In genomic region chr16:34560814-34561213, GRCm38 (mm10) we compare ENCODE assay signal across 13 mouse cellular contexts. TPM values are rescaled to one million over a fixed set of nuclear protein-coding genes. Genes with fewer than 3 reads are reported as not detected.
A peak's percentile ranks its signal among the peaks of the same experiment; 100 is the strongest.
DNase-seq lines count a peak whose midpoint lies in the region; ATAC-seq and TF ChIP-seq lines count a peak whose summit lies in the region.
"Had no signal": no experiment of that assay in that cellular context is flagged by ENCODE, and none has a peak within 500 bp of the region (broad histone marks: within the 10 kb centered on the region; RNA-seq: fewer than 3 reads in every experiment).

No protein-coding gene starts in this region.

- intact Hi-C loops in left cerebral cortex, postnatal 14 days (cut with DNase I), result no loop called here

- no peaks in the 10 kb centered on the region; the same call in 1 of the 2 replicates for H3K27me3 ChIP-seq in cerebellum, adult 2 months (ENCODE audit: control insufficient read depth, insufficient read depth, low read length)
- H3K27me3 ChIP-seq in liver, embryonic 11.5 days (replicated peaks; ENCODE audit: control insufficient read depth, insufficient read depth, low read length), result peaks cover 5% of the 10 kb centered on the region; the same call in 1 of the 2 replicates
- H3K27me3 ChIP-seq: limb, embryonic 15.5 days had no signal

- 22% methylated on average over 5 of the region's 5 CpGs for WGBS in cerebellum, adult 2 months
- WGBS in liver, embryonic 11.5 days, result 66% methylated on average over 5 of the region's 5 CpGs

- peak overlapping the region; percentile 8; the same call in 1 of the 2 replicates for H3K27ac ChIP-seq in layer of hippocampus, adult 2 months
- H3K27ac ChIP-seq in cerebellum, adult 2 months (ENCODE audit: insufficient read depth, low read length), result no peak overlapping the region
- H3K27ac ChIP-seq in liver, embryonic 11.5 days (ENCODE audit: low read depth, low read length), result no peak overlapping the region
- H3K27ac ChIP-seq: limb, embryonic 15.5 days had no signal

- H3K4me1 ChIP-seq in cerebellum, adult 2 months (ENCODE audit: control insufficient read depth, insufficient read depth, low read length), result no peaks in the 10 kb centered on the region; the same call in 1 of the 2 replicates
- H3K4me1 ChIP-seq in liver, embryonic 11.5 days (replicated peaks; ENCODE audit: control insufficient read depth, insufficient read depth, low read length), result no peaks in the 10 kb centered on the region

- no peaks in the 10 kb centered on the region for H3K9me3 ChIP-seq in liver, embryonic 11.5 days (ENCODE audit: control insufficient read depth, low read length)
- H3K9me3 ChIP-seq: limb, embryonic 15.5 days had no signal

- no peak overlapping the region for H3K4me3 ChIP-seq in layer of hippocampus, adult 2 months
- H3K4me3 ChIP-seq in cerebellum, adult 2 months (replicated peaks; ENCODE audit: insufficient read depth, low read depth, low read length), result no peak overlapping the region
- H3K4me3 ChIP-seq in liver, embryonic 11.5 days (ENCODE audit: low read depth, low read length), result no peak overlapping the region
- H3K4me3 ChIP-seq: limb, embryonic 15.5 days had no signal

- H3K36me3 ChIP-seq in liver, embryonic 11.5 days (ENCODE audit: control insufficient read depth, insufficient read depth, low read length), result no peaks in the 10 kb centered on the region
- H3K36me3 ChIP-seq: limb, embryonic 15.5 days had no signal

- TF ChIP-seq POLR2A in cerebellum, adult 2 months (IDR thresholded peaks at IDR 0.05; ENCODE audit: borderline replicate concordance, insufficient read depth, low read length), result no peak

- no peak overlapping the region for H3K9ac ChIP-seq in liver, embryonic 11.5 days (ENCODE audit: low read depth, low read length)
- H3K9ac ChIP-seq: limb, embryonic 15.5 days had no signal

- no peak for ATAC-seq in liver, embryonic 11.5 days (replicated peaks; ENCODE audit: low FRiP score)

- TF ChIP-seq CTCF in layer of hippocampus, adult 2 months (conservative IDR thresholded peaks at IDR 0.05), result no peak
- no peak for TF ChIP-seq CTCF in cerebellum, adult 2 months (IDR thresholded peaks at IDR 0.05; ENCODE audit: borderline replicate concordance, insufficient read depth, low read depth, low read length)

- no peak overlapping the region for H3K4me2 ChIP-seq in liver, embryonic 11.5 days
- H3K4me2 ChIP-seq: limb, embryonic 15.5 days had no signal

- peak; percentile 37 to 63 for DNase-seq in layer of hippocampus, adult 2 months (ENCODE audit: low spot score in 2 of 2)
- no peak for DNase-seq in layer of hippocampus, adult 9-10 months (ENCODE audit: low spot score)
- peak; percentile 24 for DNase-seq in NIH3T3 (ENCODE audit: low read depth)
- peak; percentile 30 to 63 for DNase-seq in cerebellum, adult 2 months
- peak; percentile 55 to 58 for DNase-seq in left cerebral cortex, postnatal 14 days (ENCODE audit: low spot score in 2 of 2)
- DNase-seq in kidney, postnatal 4 days, result no peak
- no peak for DNase-seq in kidney, adult 8-10 months
- no peak for DNase-seq in liver, embryonic 11.5 days (ENCODE audit: low spot score)
- DNase-seq: adrenal gland, postnatal 36 days; kidney, postnatal 25 days; lung, postnatal 14 days; thymus, postnatal 25 days had no signal

RNA-seq across cellular contexts. Expression of gene Kalrn, which starts 12.5 kb away (rescaled TPM):
- 100 to 1,000 TPM; 533 to 549 TPM for total RNA-seq in layer of hippocampus, adult 2 months (2021)
- polyA plus RNA-seq in cerebellum, adult 2 months (2012; rRNA removed), result 17.9 and 19.7 TPM in 2 replicates
- 100 to 1,000 TPM; 431 to 495 TPM for total RNA-seq in left cerebral cortex, postnatal 14 days (2021)
- 25.1 and 25.4 TPM in 2 replicates for polyA plus RNA-seq in liver, embryonic 11.5 days (2014; fragmentation: Nextera tagmentation; extraction: Ambion mirVana)

Comparison
In these comparisons a context has a peak if more than half of its experiments do, and no peak if none do; other contexts are left out.
1. DNase-seq: peak in layer of hippocampus, adult 2 months (2 of 2), NIH3T3 (single experiment), cerebellum, adult 2 months (2 of 2) and left cerebral cortex, postnatal 14 days (2 of 2); none in layer of hippocampus, adult 9-10 months (single experiment), kidney, postnatal 4 days (0 of 2), kidney, adult 8-10 months (0 of 2) and liver, embryonic 11.5 days (single experiment).